Mouse (Mus musculus) forebrain, embryonic 14.5 days (tissue): ENCODE data around the gene L1cam. TPM values are rescaled to one million over a fixed set of nuclear protein-coding genes. Genes with fewer than 3 reads are reported as not detected.

ENCODE experiments used
- ATAC-seq: fragments of 200-750 bp; cut with Nextera tagmentation; 2 replicates; pipeline ENCODE4 v1.8.0; 2017; ENCODE audit warnings: mild to moderate bottlenecking, moderate library complexity
- DNase-seq: peaks from one replicate; pipeline ENCODE4 v3.0.0-alpha.2; 2015; ENCODE audit warnings: low spot score
- H3K27ac ChIP-seq: fragments of 300-500 bp; sonication (generic); 2 replicates; pipeline ENCODE4 v1.5.1; 2014; ENCODE audit warnings: low read depth, mild to moderate bottlenecking, control low read depth, low read length, moderate library complexity
- H3K27me3 ChIP-seq: fragments of 300-500 bp; sonication (generic); replicated peaks from 2 replicates; pipeline ENCODE4 v1.6.1; 2014; ENCODE audit warnings: low read length, control low read depth, mixed read lengths; ENCODE audit not compliant: control insufficient read depth, insufficient read depth
- H3K36me3 ChIP-seq: fragments of 300-500 bp; sonication (generic); 2 replicates; pipeline ENCODE4 v1.6.1; 2014; ENCODE audit warnings: low read length, control low read depth; ENCODE audit not compliant: control insufficient read depth, insufficient read depth
- H3K4me1 ChIP-seq: fragments of 300-500 bp; sonication (generic); 2 replicates; pipeline ENCODE4 v1.6.1; 2014; ENCODE audit warnings: antibody characterized with exemption, low read length, control low read depth; ENCODE audit not compliant: control insufficient read depth, insufficient read depth
- H3K4me2 ChIP-seq: fragments of 300-500 bp; sonication (generic); 2 replicates; pipeline ENCODE4 v1.6.1; 2014; ENCODE audit warnings: mild to moderate bottlenecking, control low read depth, low read length
- H3K4me3 ChIP-seq: fragments of 300-500 bp; sonication (generic); 2 replicates; pipeline ENCODE4 v1.5.1; 2014; ENCODE audit warnings: low read depth, low read length, control low read depth
- H3K9ac ChIP-seq: fragments of 300-500 bp; sonication (generic); 2 replicates; pipeline ENCODE4 v1.6.1; 2014; ENCODE audit warnings: mild to moderate bottlenecking, low read length, control low read depth, moderate library complexity
- H3K9me3 ChIP-seq: fragments of 300-500 bp; sonication (generic); replicated peaks from 2 replicates; pipeline ENCODE4 v1.6.1; 2016; ENCODE audit warnings: low read length, control low read depth, mixed read lengths; ENCODE audit not compliant: control insufficient read depth
- WGBS: fragments of 180-500 bp; shearing (Covaris S2); extraction: QIAGEN DNeasy Blood & Tissue Kit; methylation state at CpG from one replicate; pipeline ENCODE4 v1.1.7; 2014; 5-methylcytosine and 5-hydroxymethylcytosine counted together
- polyA plus RNA-seq: library from polyadenylated mRNA; unstranded; fragments of >200 nt; fragmentation: Nextera tagmentation; extraction: Ambion mirVana; gene quantifications from 2 replicates; pipeline ENCODE4 v1.2.1, GENCODE M21; 2014

Gene L1cam
- 53.6 and 77.2 TPM in 2 replicates for polyA plus RNA-seq

GRCm38 (mm10) chrX:73895719-73896118, at the start of gene L1cam:
TSS of gene L1cam (minus strand) at chrX:73896105.
- no peaks in the 10 kb centered on the region for H3K4me1 ChIP-seq
- no peaks in the 10 kb centered on the region for H3K9me3 ChIP-seq
- no peaks in the 10 kb centered on the region for H3K27me3 ChIP-seq
- 18% methylated on average over 2 of the region's 2 CpGs for WGBS
- ATAC-seq (no peak), DNase-seq (peak; percentile 51)
- no peak within 1 kb of the TSS for H3K9ac ChIP-seq
- H3K27ac ChIP-seq: no peak within 1 kb of the TSS
- no peaks in the 10 kb centered on the region for H3K36me3 ChIP-seq
- H3K4me3 ChIP-seq: no peak within 1 kb of the TSS
- H3K4me2 ChIP-seq: no peak within 1 kb of the TSS

DNA sequence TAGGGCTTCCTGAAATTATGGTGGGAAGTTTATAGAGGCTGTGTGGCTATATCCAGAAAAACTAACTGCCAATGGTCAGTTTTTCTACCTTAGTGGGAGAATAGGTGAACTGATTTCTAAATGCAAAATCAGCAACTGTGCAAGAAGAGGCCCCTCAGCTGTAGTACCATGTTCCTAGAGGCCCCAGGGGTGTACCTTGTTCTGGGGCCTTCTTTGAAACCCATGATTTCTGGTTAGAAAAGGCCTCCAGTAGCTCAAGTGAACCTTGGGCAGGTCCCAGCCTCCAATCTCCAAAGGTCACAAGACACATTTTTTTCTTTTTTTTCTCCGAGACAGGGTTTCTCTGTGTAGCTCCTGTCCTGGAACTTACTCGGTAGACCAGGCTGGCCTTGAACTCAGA, 46.4 kb upstream of the L1cam start:
- Histone ChIP-seq H3K4me3 (no peak overlapping the region), H3K36me3 (peaks cover 56% of the 10 kb centered on the region), H3K9ac (no peak overlapping the region), H3K4me2 (no peak overlapping the region), H3K27me3 (no peaks in the 10 kb centered on the region), H3K27ac (no peak overlapping the region), H3K9me3 (no peaks in the 10 kb centered on the region), H3K4me1 (no peaks in the 10 kb centered on the region)
- no peak for ATAC-seq
- WGBS: 89% methylated on average over 2 of the region's 2 CpGs
- no peak for DNase-seq

DNA sequence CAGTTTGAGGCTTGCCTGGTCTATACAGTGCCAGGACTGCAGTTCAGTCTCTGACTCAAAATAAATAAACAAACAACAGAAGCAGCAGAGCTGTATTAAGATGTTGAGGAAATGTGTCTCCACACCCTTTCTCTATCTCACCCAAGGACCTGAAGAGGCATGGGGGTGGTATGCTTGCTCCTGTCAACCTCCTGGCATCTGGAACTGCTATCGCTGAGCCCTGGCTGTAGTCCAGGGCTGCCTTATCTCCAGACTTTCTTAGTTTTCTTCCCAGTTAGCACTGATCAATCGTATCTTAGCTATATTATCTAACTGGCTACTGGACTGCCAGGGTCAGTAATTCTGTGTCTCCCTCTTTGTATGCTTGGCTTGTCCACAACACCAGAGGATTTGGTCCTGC, 46.0 kb upstream of the L1cam start:
- Histone ChIP-seq H3K27ac (no peak overlapping the region), H3K9ac (no peak overlapping the region), H3K27me3 (no peaks in the 10 kb centered on the region), H3K9me3 (no peaks in the 10 kb centered on the region), H3K4me1 (no peaks in the 10 kb centered on the region), H3K4me2 (no peak overlapping the region), H3K4me3 (no peak overlapping the region), H3K36me3 (peaks cover 52% of the 10 kb centered on the region)
- ATAC-seq (no peak), DNase-seq (no peak)
- 80% methylated on average over 2 of the region's 2 CpGs for WGBS

DNA sequence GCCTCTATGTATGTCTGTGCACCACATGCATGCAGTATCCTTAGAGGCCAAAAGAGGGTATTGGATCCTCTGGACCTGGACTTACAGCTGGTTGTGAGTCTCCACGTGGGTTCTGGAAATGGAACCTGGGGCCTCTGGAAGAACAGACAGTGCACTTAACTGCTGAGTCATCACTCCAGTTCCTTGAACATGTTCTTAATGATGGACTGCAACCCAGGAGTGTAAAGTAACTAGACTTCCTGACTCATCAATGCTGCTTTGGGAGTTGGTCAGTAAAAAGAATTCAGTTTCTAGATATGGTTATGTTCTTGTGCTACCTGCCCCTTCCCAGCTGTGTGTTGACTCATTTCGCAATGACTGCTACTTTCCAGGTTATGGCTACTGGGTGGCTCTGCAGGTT, 36.0 kb upstream of the L1cam start:
- H3K9me3 ChIP-seq: no peaks in the 10 kb centered on the region
- ATAC-seq: no peak
- no peak overlapping the region for H3K4me3 ChIP-seq
- H3K4me2 ChIP-seq: no peak overlapping the region
- H3K36me3 ChIP-seq: no peaks in the 10 kb centered on the region
- WGBS: 81% methylated on average over 2 of the region's 2 CpGs
- H3K4me1 ChIP-seq: no peaks in the 10 kb centered on the region
- no peak for DNase-seq
- H3K27me3 ChIP-seq: no peaks in the 10 kb centered on the region
- H3K9ac ChIP-seq: no peak overlapping the region
- H3K27ac ChIP-seq: no peak overlapping the region

GRCm38 (mm10) chrX:73930402-73931062, 34.6 kb upstream of the L1cam start, which contains the start of gene Renbp:
TSS of gene Renbp (minus strand) at chrX:73930850.
- 60% methylated on average over 17 of the region's 17 CpGs for whole genome bisulfite sequencing
- no peaks in the 10 kb centered on the region for H3K36me3 ChIP-seq
- no peaks in the 10 kb centered on the region for H3K4me1 ChIP-seq
- H3K4me2 ChIP-seq: no peak within 1 kb of the TSS
- ATAC-seq: peak; percentile 58; the same call in 1 of the 2 replicates
- no peak within 1 kb of the TSS for H3K4me3 ChIP-seq
- H3K27ac ChIP-seq: no peak within 1 kb of the TSS
- H3K27me3 ChIP-seq: no peaks in the 10 kb centered on the region
- H3K9ac ChIP-seq: no peak within 1 kb of the TSS
- peak; percentile 7 for DNase-seq
- no peaks in the 10 kb centered on the region for H3K9me3 ChIP-seq

DNA sequence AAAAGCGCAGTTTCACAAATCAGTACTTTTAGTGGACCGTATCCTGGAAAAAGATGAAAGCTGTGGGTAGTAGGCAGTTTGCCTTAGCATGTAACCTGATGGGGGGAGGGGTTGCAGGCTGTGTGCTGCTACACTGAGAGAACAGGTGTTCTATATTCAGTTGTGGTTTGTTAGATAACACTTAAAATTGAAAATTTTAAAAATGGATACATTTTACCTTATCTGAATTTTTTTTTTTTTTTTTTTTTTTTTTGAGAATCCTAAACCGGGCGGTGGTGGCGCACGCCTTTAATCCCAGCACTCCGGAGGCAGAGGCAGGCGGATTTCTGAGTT, 26.6 kb upstream of the L1cam start:
- DNase-seq (no peak), ATAC-seq (0 out of 2 replicates have a peak, but pooled peaks have one; percentile 5)

GRCm38 (mm10) chrX:73921823-73922549, 26.1 kb upstream of the L1cam start, which contains the start of the genes Arhgap4 and Naa10:
TSS of gene Arhgap4 (minus strand) at chrX:73921870.
TSS of gene Naa10 (minus strand) at chrX:73921944.
- Histone ChIP-seq H3K4me2 (peak within 1 kb of the TSS; percentile 66), H3K9ac (peak within 1 kb of the TSS; percentile 70), H3K9me3 (no peaks in the 10 kb centered on the region), H3K4me1 (no peaks in the 10 kb centered on the region; the same call in 1 of the 2 replicates), H3K36me3 (0 out of 2 replicates have a peak, but pooled peaks cover 3% of the 10 kb centered on the region), H3K4me3 (peak within 1 kb of the TSS; percentile 54), H3K27me3 (no peaks in the 10 kb centered on the region), H3K27ac (peak within 1 kb of the TSS; percentile 75)
- 29% methylated on average over 41 of the region's 43 CpGs for WGBS
- DNase-seq (peak; percentile 95), ATAC-seq (peak; percentile 99)

More for the DNA sequence above, 26.6 kb upstream of the L1cam start:
- WGBS: 82% methylated on average over 8 of the region's 8 CpGs
- Histone ChIP-seq H3K4me2 (peak overlapping the region; percentile 62), H3K9me3 (no peaks in the 10 kb centered on the region), H3K9ac (peak overlapping the region; percentile 55), H3K36me3 (0 out of 2 replicates have a peak, but pooled peaks cover 3% of the 10 kb centered on the region), H3K27ac (no peak overlapping the region; the same call in 1 of the 2 replicates), H3K27me3 (no peaks in the 10 kb centered on the region), H3K4me1 (no peaks in the 10 kb centered on the region; the same call in 1 of the 2 replicates), H3K4me3 (peak overlapping the region; percentile 54)

DNA sequence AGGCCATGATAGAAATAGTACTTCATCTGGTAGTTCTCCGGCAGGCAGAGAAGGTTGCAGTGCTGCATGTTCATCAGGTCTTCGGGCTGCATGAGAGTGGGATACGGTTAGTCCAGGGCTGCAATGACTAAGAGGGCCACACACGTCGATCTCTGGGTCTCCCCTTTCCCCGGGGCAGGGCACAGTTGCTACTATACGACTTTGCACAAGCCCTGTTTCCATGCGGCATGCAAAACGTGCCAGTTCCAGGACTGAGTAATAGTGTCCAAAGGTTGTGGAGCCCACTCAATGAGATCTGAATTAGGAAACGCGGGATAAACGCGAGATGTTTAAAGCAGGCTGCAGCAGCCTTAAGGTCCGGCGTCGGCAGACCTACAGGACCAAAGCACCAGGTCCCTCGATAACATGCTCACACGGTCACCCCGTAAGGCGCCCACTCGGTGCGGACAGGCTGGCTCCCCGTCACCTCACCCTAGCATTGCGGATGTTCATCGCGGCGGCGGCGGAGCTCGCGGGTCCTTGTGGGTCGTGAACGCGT, 25.4 kb upstream of the L1cam start:
- peak overlapping the region; percentile 39; the same call in 1 of the 2 replicates for H3K27ac ChIP-seq
- peak overlapping the region; percentile 54 for H3K4me3 ChIP-seq
- no peaks in the 10 kb centered on the region for H3K9me3 ChIP-seq
- no peaks in the 10 kb centered on the region; the same call in 1 of the 2 replicates for H3K4me1 ChIP-seq
- H3K9ac ChIP-seq: peak overlapping the region; percentile 70
- DNase-seq (no peak), ATAC-seq (peak; percentile 45)
- 37% methylated on average over 34 of the region's 34 CpGs for WGBS
- no peaks in the 10 kb centered on the region for H3K27me3 ChIP-seq
- H3K36me3 ChIP-seq: 0 out of 2 replicates have a peak, but pooled peaks cover 3% of the 10 kb centered on the region
- peak overlapping the region; percentile 66 for H3K4me2 ChIP-seq
